Mouse (Mus musculus): ENCODE data around the gene Secisbp2. TPM values are rescaled to one million over a fixed set of nuclear protein-coding genes. Genes with fewer than 3 reads are reported as not detected.

Secisbp2 gene
- total and polyA plus RNA-seq, 3 experiments, result 23.2 to 28.8 (median 24.4) TPM

DNA sequence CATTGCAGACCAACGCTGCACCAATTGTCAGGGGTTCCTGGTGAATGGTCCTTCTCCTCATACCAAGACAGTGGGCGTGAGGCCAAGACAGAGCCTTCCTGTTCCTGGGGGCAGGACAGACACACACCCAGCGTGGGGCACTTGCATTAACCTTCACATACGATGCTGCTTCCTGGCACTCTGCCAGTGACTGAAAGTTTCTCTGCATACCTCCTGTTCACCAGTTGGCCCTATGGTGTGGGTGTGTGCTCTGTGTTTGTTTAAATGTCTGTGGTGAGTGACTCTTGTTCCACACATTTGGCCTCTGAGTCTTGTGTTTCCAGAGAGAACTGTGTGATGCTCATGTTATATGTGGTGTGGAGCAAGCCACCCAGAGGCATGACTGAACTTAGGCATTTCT, 25.1 kb downstream of the Secisbp2 start:
- dilution Hi-C loops (cut with MboI; ENCODE audit: extremely low pct_ligation_motif_present, extremely low pct_unique_long_range_greater_than_20kb, low sequenced_read_pairs), result no loop called here
- in situ Hi-C loops (cut with MboI; ENCODE audit: low pct_ligation_motif_present, low pct_unique_long_range_greater_than_20kb, low sequenced_read_pairs), result no loop called here
- Histone ChIP-seq H3K27ac (ENCODE audit: insufficient read depth, low read depth) (no peak overlapping the region), H3K9me3 (replicated peaks; ENCODE audit: low read length) (no peaks in the 10 kb centered on the region), H3K4me2 (ENCODE audit: insufficient read depth, low read depth, poor library complexity, severe bottlenecking) (no peak overlapping the region), H3K79me2 (replicated peaks; ENCODE audit: control insufficient read depth, extremely low read depth, insufficient read depth, poor library complexity, severe bottlenecking) (no peaks in the 10 kb centered on the region; the same call in 1 of the 2 replicates), H3K9ac (ENCODE audit: insufficient read depth, low read depth) (no peak overlapping the region), H3K27me3 (replicated peaks) (no peaks in the 10 kb centered on the region), H3K36me3 (replicated peaks in 1 of 2; ENCODE audit: control insufficient read depth in 1 of 2, insufficient read depth in 1 of 2, low read length in 1 of 2) (peaks cover 82 to 92% of the 10 kb centered on the region in 2 experiments), H3K4me1 (ENCODE audit: control insufficient read depth in 1 of 2, insufficient read depth in 2 of 2) (no peaks in the 10 kb centered on the region), H3K4me3 (replicated peaks in 1 of 3; ENCODE audit: low read depth in 2 of 3, low read length in 2 of 3, poor library complexity in 1 of 3) (no peak overlapping the region)
- TF ChIP-seq SIN3A (IDR thresholded peaks at IDR 0.05; ENCODE audit: low read length) (no peak), JUND (conservative IDR thresholded peaks at IDR 0.05; ENCODE audit: low read depth, low read length) (no peak), ETS1 (conservative IDR thresholded peaks at IDR 0.05; ENCODE audit: low read depth, low read length) (no peak), MAX (IDR thresholded peaks at IDR 0.05; ENCODE audit: low read length) (no peak), CHD2 (IDR thresholded peaks at IDR 0.05; ENCODE audit: low read length) (no peak)
- DNase-seq (ENCODE audit: extremely low read depth), result no peak

GRCm38 (mm10) chr13:51677041-51677440, 25.5 kb downstream of the Secisbp2 start:
- Histone ChIP-seq H3K27ac (ENCODE audit: insufficient read depth, low read depth) (no peak overlapping the region), H3K4me3 (replicated peaks in 1 of 3; ENCODE audit: low read depth in 2 of 3, low read length in 2 of 3, poor library complexity in 1 of 3) (no peak overlapping the region), H3K9me3 (replicated peaks; ENCODE audit: low read length) (no peaks in the 10 kb centered on the region), H3K36me3 (replicated peaks in 1 of 2; ENCODE audit: control insufficient read depth in 1 of 2, insufficient read depth in 1 of 2, low read length in 1 of 2) (peaks cover 86 to 93% of the 10 kb centered on the region in 2 experiments), H3K4me1 (ENCODE audit: control insufficient read depth in 1 of 2, insufficient read depth in 2 of 2) (no peaks in the 10 kb centered on the region), H3K4me2 (ENCODE audit: insufficient read depth, low read depth, poor library complexity, severe bottlenecking) (no peak overlapping the region), H3K79me2 (replicated peaks; ENCODE audit: control insufficient read depth, extremely low read depth, insufficient read depth, poor library complexity, severe bottlenecking) (no peaks in the 10 kb centered on the region; the same call in 1 of the 2 replicates), H3K9ac (ENCODE audit: insufficient read depth, low read depth) (no peak overlapping the region), H3K27me3 (replicated peaks) (no peaks in the 10 kb centered on the region)
- in situ Hi-C loops (cut with MboI; ENCODE audit: low pct_ligation_motif_present, low pct_unique_long_range_greater_than_20kb, low sequenced_read_pairs), result no loop called here
- TF ChIP-seq JUND (conservative IDR thresholded peaks at IDR 0.05; ENCODE audit: low read depth, low read length), result no peak
- no peak for TF ChIP-seq ZC3H11A (IDR thresholded peaks at IDR 0.05; ENCODE audit: low read depth, low read length)
- no peak for TF ChIP-seq ETS1 (conservative IDR thresholded peaks at IDR 0.05; ENCODE audit: low read depth, low read length)
- TF ChIP-seq KAT2A (IDR thresholded peaks at IDR 0.05; ENCODE audit: insufficient replicate concordance, low read length), result no peak
- TF ChIP-seq GABPA (IDR thresholded peaks at IDR 0.05; ENCODE audit: insufficient replicate concordance, low read depth, low read length), result no peak
- TF ChIP-seq IRF4 (IDR thresholded peaks at IDR 0.05; ENCODE audit: low read depth, low read length), result no peak
- no peak for TF ChIP-seq POLR2A (IDR thresholded peaks at IDR 0.05; ENCODE audit: low read depth, low read length)
- TF ChIP-seq CHD2 (IDR thresholded peaks at IDR 0.05; ENCODE audit: low read length), result no peak
- no peak for TF ChIP-seq ZKSCAN1 (IDR thresholded peaks at IDR 0.05; ENCODE audit: borderline replicate concordance, low read depth, low read length)
- TF ChIP-seq MEF2A (IDR thresholded peaks at IDR 0.05; ENCODE audit: borderline replicate concordance, low read depth, low read length), result no peak
- TF ChIP-seq MAX (IDR thresholded peaks at IDR 0.05; ENCODE audit: low read length), result no peak
- no peak for DNase-seq (ENCODE audit: extremely low read depth)
- dilution Hi-C loops (cut with MboI; ENCODE audit: extremely low pct_ligation_motif_present, extremely low pct_unique_long_range_greater_than_20kb, low sequenced_read_pairs), result no loop called here

DNA sequence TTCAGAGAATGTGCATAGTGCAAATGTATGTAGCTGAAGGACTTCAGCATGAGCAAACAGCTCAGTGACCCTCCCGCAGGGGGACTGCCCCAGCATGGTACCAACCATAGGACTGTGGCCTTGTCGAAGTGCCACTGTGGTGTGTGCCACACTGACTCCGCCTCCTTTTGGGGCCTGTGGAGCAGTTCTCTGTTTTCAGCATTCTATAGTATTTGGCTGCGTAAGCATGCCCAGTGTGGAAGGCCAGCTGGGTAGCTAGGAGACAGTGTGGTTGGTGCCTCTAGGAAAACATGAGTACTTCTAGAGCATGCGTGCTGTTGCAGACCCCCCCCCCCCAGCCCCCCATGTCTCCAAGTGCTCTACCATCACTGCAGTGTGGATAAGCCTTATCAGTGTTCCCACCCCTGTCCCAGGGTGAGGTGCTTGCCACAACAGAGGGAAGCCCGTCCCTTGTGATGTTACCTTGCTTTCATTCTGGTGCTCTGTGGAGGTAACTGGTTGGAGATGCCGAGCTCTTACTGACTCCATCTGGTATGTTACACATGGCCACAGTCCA, 26.2 kb downstream of the Secisbp2 start:
- H3K9me3 ChIP-seq (replicated peaks; ENCODE audit: low read length), result no peaks in the 10 kb centered on the region
- in situ Hi-C loops (cut with MboI; ENCODE audit: low pct_ligation_motif_present, low pct_unique_long_range_greater_than_20kb, low sequenced_read_pairs), result no loop called here
- no peak overlapping the region for H3K4me2 ChIP-seq (ENCODE audit: insufficient read depth, low read depth, poor library complexity, severe bottlenecking)
- no peaks in the 10 kb centered on the region; the same call in 1 of the 2 replicates for H3K79me2 ChIP-seq (replicated peaks; ENCODE audit: control insufficient read depth, extremely low read depth, insufficient read depth, poor library complexity, severe bottlenecking)
- H3K27ac ChIP-seq (ENCODE audit: insufficient read depth, low read depth), result no peak overlapping the region
- H3K9ac ChIP-seq (ENCODE audit: insufficient read depth, low read depth), result no peak overlapping the region
- no peaks in the 10 kb centered on the region for H3K27me3 ChIP-seq (replicated peaks)
- H3K4me1 ChIP-seq (ENCODE audit: control insufficient read depth in 1 of 2, insufficient read depth in 2 of 2), result no peaks in the 10 kb centered on the region
- dilution Hi-C loops (cut with MboI; ENCODE audit: extremely low pct_ligation_motif_present, extremely low pct_unique_long_range_greater_than_20kb, low sequenced_read_pairs), result no loop called here
- no peak overlapping the region for H3K4me3 ChIP-seq (replicated peaks in 1 of 3; ENCODE audit: low read depth in 2 of 3, low read length in 2 of 3, poor library complexity in 1 of 3)
- H3K36me3 ChIP-seq (replicated peaks in 1 of 2; ENCODE audit: control insufficient read depth in 1 of 2, insufficient read depth in 1 of 2, low read length in 1 of 2), result peaks cover 92 to 100% of the 10 kb centered on the region in 2 experiments
- DNase-seq (ENCODE audit: extremely low read depth), result no peak
- TF ChIP-seq ZKSCAN1 (IDR thresholded peaks at IDR 0.05; ENCODE audit: borderline replicate concordance, low read depth, low read length) (no peak), NRF1 (IDR thresholded peaks at IDR 0.05; ENCODE audit: low read depth, low read length) (no peak), CTCF (conservative IDR thresholded peaks at IDR 0.05 in 1 of 2, IDR thresholded peaks at IDR 0.05 in 1 of 2; ENCODE audit: low read depth in 2 of 2, low read length in 2 of 2) (no peak), JUN (IDR thresholded peaks at IDR 0.05; ENCODE audit: insufficient read depth, low read depth, low read length) (no peak), IRF4 (IDR thresholded peaks at IDR 0.05; ENCODE audit: low read depth, low read length) (no peak), RAD21 (IDR thresholded peaks at IDR 0.05; ENCODE audit: low read depth, low read length) (no peak), ELF1 (IDR thresholded peaks at IDR 0.05; ENCODE audit: low read depth, low read length) (no peak), NELFE (IDR thresholded peaks at IDR 0.05; ENCODE audit: low read depth, low read length) (no peak), EP300 (IDR thresholded peaks at IDR 0.05; ENCODE audit: low read length) (no peak), CHD1 (IDR thresholded peaks at IDR 0.05; ENCODE audit: low read depth, low read length) (no peak), ZNF384 (IDR thresholded peaks at IDR 0.05; ENCODE audit: low read depth, low read length) (no peak), MAX (IDR thresholded peaks at IDR 0.05; ENCODE audit: low read length) (no peak), PAX5 (IDR thresholded peaks at IDR 0.05; ENCODE audit: low read length) (no peak)

All from CH12.LX (cell line).